Mouse (Mus musculus): Measurements from ENCODE around the gene Sptssa. TPM values are rescaled to one million over a fixed set of nuclear protein-coding genes. Genes with fewer than 3 reads are reported as not detected.

Sptssa gene
- polyA plus RNA-seq, 1 experiment: 0.14 TPM

DNA sequence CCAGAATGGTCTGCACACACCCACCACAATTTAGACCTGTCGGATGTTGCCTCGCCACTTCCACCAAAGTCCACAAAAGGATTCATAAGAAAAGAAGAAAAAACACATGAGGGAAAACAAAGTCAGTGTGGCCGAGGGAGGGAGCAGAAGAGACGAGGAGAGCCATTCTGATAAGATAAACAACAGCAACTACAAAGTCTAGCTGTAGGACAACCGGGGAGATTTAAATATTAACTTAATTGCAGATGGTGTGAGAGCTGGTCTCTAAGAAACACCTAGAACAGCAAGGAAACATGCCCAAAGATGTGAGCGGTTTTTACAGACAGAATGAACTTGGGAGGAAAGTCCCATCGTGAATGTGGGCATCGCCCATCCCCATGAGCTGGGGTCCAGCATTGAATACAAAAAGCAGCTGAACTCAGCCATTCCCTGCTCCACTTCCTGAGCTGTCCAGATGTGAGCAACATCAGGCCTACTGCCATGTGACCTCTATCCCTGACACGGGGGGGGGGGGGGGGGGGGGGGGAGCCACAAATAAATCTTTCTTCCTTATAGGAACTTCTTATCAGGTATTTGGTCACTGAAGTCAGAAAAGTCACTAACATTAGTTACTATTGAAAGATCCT lies 52.7 kb downstream of the Sptssa start:
- Histone ChIP-seq H3K36me3 (ENCODE audit: control insufficient read depth) (no peaks in the 10 kb centered on the region), H3K9me3 (ENCODE audit: control insufficient read depth, low read length) (peaks cover 13% of the 10 kb centered on the region), H3K4me1 (ENCODE audit: control insufficient read depth) (no peaks in the 10 kb centered on the region), H3K4me3 (replicated peaks) (no peak overlapping the region), H3K27me3 (ENCODE audit: control insufficient read depth) (no peaks in the 10 kb centered on the region)
- TF ChIP-seq TAL1 (IDR thresholded peaks at IDR 0.05; ENCODE audit: low read length) (no peak), GATA1 (IDR thresholded peaks at IDR 0.05; ENCODE audit: low read length) (no peak)

DNA sequence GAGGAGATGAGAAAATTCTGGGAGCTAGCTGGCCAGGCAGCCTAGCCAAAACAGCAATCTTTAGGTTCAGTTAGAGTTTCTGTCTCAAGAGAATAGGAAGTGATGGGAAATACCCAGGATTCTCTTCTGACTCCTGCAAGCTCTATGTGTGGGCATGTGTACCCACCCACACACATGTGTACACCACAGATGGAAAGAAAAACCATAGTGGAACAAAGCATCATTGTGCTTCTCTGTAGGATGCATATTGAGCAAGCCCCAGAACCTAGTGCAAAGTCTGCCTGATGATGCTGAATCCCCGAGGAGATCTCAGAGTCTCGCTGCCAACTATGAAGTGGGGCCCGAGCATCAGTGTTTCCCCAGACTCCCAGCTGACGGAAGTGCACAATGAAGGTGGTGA lies 55.9 kb downstream of the Sptssa start:
- TF ChIP-seq GATA1 (IDR thresholded peaks at IDR 0.05; ENCODE audit: low read length) (no peak), TAL1 (IDR thresholded peaks at IDR 0.05; ENCODE audit: low read length) (no peak)
- no peaks in the 10 kb centered on the region for H3K4me1 ChIP-seq (ENCODE audit: control insufficient read depth)
- no peak overlapping the region for H3K4me3 ChIP-seq (replicated peaks)
- peaks cover 15% of the 10 kb centered on the region for H3K9me3 ChIP-seq (ENCODE audit: control insufficient read depth, low read length)
- H3K27me3 ChIP-seq (ENCODE audit: control insufficient read depth): no peaks in the 10 kb centered on the region
- H3K36me3 ChIP-seq (ENCODE audit: control insufficient read depth): no peaks in the 10 kb centered on the region

DNA sequence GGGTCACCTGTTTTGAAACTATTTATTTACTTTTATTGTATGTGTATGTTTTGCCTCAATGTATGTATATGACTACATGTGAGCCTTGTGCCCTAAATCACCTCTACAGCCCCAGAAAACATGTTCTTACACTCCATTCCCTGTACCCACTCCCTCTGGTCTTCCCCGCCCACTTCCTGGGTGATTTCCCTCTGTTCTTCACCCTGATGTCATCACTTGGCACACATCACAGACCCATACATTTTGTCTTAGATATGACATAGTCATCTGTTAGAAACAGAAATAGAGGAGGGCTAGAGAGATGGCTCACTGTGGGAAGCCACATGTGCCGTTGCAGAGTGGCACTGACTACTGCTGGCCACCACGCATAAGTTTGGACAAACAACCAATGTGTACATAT lies 58.0 kb downstream of the Sptssa start:
- Histone ChIP-seq H3K4me1 (ENCODE audit: control insufficient read depth) (no peaks in the 10 kb centered on the region), H3K36me3 (ENCODE audit: control insufficient read depth) (no peaks in the 10 kb centered on the region), H3K9me3 (ENCODE audit: control insufficient read depth, low read length) (peaks cover 15% of the 10 kb centered on the region), H3K4me3 (replicated peaks) (no peak overlapping the region), H3K27me3 (ENCODE audit: control insufficient read depth) (no peaks in the 10 kb centered on the region)
- TF ChIP-seq GATA1 (IDR thresholded peaks at IDR 0.05; ENCODE audit: low read length): no peak
- no peak for TF ChIP-seq TAL1 (IDR thresholded peaks at IDR 0.05; ENCODE audit: low read length)

DNA sequence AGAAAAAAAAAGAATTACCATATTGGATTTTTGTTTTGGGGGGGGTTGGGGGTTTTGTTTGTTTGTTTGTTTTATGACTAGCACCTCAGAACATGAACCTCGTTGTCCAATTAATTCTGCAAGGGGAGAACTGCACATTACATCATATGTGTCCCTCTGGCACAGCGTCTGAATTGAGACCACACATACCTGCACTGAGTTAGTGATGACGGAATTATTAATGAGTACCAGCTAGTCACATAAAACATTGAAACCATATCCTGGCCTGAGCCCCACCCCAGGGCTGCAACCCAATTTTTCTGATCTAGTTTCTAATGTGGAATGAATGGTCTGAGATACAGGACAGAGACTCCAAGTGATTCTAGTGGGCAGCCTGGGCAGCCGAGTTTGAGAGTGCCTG lies 59.7 kb downstream of the Sptssa start:
- Histone ChIP-seq H3K4me3 (replicated peaks) (no peak overlapping the region), H3K9me3 (ENCODE audit: control insufficient read depth, low read length) (peaks cover 15% of the 10 kb centered on the region), H3K4me1 (ENCODE audit: control insufficient read depth) (no peaks in the 10 kb centered on the region), H3K27me3 (ENCODE audit: control insufficient read depth) (no peaks in the 10 kb centered on the region), H3K36me3 (ENCODE audit: control insufficient read depth) (no peaks in the 10 kb centered on the region)
- TF ChIP-seq TAL1 (IDR thresholded peaks at IDR 0.05; ENCODE audit: low read length): no peak

Other genes with a start within 250 kb of the Sptssa start
- gene Eapp, start 39.3 kb upstream of the Sptssa start, polyA plus RNA-seq (2012): 3.7 and 5.9 TPM in 2 replicates
- 0.20 and 0.29 TPM in 2 replicates for gene Snx6, start 139.1 kb upstream of the Sptssa start, polyA plus RNA-seq (2012)
- 0.02 and 0.17 TPM in 2 replicates for gene Cfl2, start 206.3 kb upstream of the Sptssa start, polyA plus RNA-seq (2012)